Mouse (Mus musculus): ENCODE measurements around the gene Itpr3.

DNA sequence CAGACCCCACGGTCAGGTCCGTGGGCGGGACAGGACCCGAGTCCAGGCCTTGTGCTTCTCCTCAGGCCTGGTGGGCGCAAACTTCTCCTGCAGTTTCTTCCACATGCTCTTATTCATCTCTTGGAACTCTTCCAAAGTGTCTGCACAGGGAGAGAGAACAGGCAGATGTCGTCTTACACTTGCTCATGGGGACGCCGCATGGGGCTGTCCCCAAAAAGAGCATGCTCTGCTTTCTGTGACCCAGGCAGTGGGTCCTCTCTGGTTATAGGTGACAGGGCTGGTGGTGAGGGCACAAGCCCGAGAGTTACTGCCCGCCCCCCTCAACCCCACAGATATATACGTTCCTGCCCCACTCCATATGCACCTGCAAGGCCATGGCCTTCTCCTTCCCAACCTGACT is 65.6 kb downstream of the Itpr3 start:
- TF ChIP-seq CTCF (IDR thresholded peaks at IDR 0.05; ENCODE audit: low read depth, low read length): no peak
- no peak for TF ChIP-seq POLR2A (IDR thresholded peaks at IDR 0.05; ENCODE audit: extremely low read depth, insufficient read depth, low read length)
